Mouse (Mus musculus) limb, embryonic 14.5 days (tissue): ENCODE results near the gene Dcbld2. TPM values are rescaled to one million over a fixed set of nuclear protein-coding genes. Genes with fewer than 3 reads are reported as not detected.
"Not testable (repeated sequence)": the region's sequence is repeated elsewhere in the genome, so short reads cannot be mapped to it uniquely, and the experiment has no call there.

ENCODE experiments used
- ATAC-seq: fragments of 200-750 bp; cut with Nextera tagmentation; 2 replicates; pipeline ENCODE4 v1.8.0; 2017; ENCODE audit warnings: low read depth, moderate number of reproducible peaks, moderate TSS enrichment; ENCODE audit not compliant: low FRiP score
- DNase-seq: peaks from one replicate; pipeline ENCODE4 v3.0.0-alpha.2; 2015; ENCODE audit warnings: low spot score
- H3K27ac ChIP-seq: fragments of 300-500 bp; sonication (generic); replicated peaks from 2 replicates; pipeline ENCODE4 v1.5.1; 2014; ENCODE audit warnings: low read depth, mild to moderate bottlenecking, low read length, moderate library complexity, mixed read lengths
- H3K27me3 ChIP-seq: fragments of 300-500 bp; sonication (generic); 2 replicates; pipeline ENCODE4 v1.6.1; 2014; ENCODE audit warnings: low read length, mixed read lengths; ENCODE audit not compliant: control insufficient read depth, insufficient read depth
- H3K36me3 ChIP-seq: fragments of 300-500 bp; sonication (generic); 2 replicates; pipeline ENCODE4 v1.6.1; 2014; ENCODE audit warnings: mild to moderate bottlenecking, low read length, moderate library complexity, mixed read lengths; ENCODE audit not compliant: control insufficient read depth, insufficient read depth
- H3K4me1 ChIP-seq: fragments of 300-500 bp; sonication (generic); 2 replicates; pipeline ENCODE4 v1.6.1; 2014; ENCODE audit warnings: antibody characterized with exemption, low read length, mixed read lengths; ENCODE audit not compliant: control insufficient read depth, insufficient read depth
- H3K4me2 ChIP-seq: fragments of 300-500 bp; sonication (generic); replicated peaks from 2 replicates; pipeline ENCODE4 v1.6.1; 2014; ENCODE audit warnings: low read depth, mild to moderate bottlenecking, low read length, moderate library complexity; ENCODE audit not compliant: severe bottlenecking
- H3K4me3 ChIP-seq: fragments of 300-500 bp; sonication (generic); replicated peaks from 2 replicates; pipeline ENCODE4 v1.5.1; 2014; ENCODE audit warnings: low read length
- H3K9ac ChIP-seq: fragments of 300-500 bp; sonication (generic); 2 replicates; pipeline ENCODE4 v1.6.1; 2014; ENCODE audit warnings: mild to moderate bottlenecking, low read depth, low read length, moderate library complexity; ENCODE audit not compliant: severe bottlenecking
- H3K9me3 ChIP-seq: fragments of 300-500 bp; sonication (generic); 2 replicates; pipeline ENCODE4 v1.6.1; 2016; ENCODE audit warnings: low read length; ENCODE audit not compliant: control insufficient read depth
- POLR2A ChIP-seq: fragments of 200-500 bp; IDR thresholded peaks from 2 replicates; pipeline ENCODE4 v1.8.0; 2012; ENCODE audit warnings: inconsistent platforms, mild to moderate bottlenecking, moderate library complexity, borderline replicate concordance; ENCODE audit not compliant: insufficient read depth, insufficient read length; ENCODE audit errors: extremely low read depth
- WGBS: fragments of 180-500 bp; shearing (Covaris S2); extraction: QIAGEN DNeasy Blood & Tissue Kit; methylation state at CpG from one replicate; pipeline ENCODE4 v1.1.7; 2014; 5-methylcytosine and 5-hydroxymethylcytosine counted together
- polyA plus RNA-seq, 2 experiments: library from polyadenylated mRNA; depleted of rRNA in 1 of 2; stranded (reverse) in 1 of 2; unstranded in 1 of 2; fragments of >200 nt; fragmentation: Nextera tagmentation in 1 of 2; extraction: Ambion mirVana in 1 of 2; gene quantifications; 2 replicates each; pipeline versions ENCODE4 v1.2.1 to v1.2.3; 2012 to 2014

Gene Dcbld2
- polyA plus RNA-seq, 2 experiments, result 10.0 to 22.8 TPM

DNA sequence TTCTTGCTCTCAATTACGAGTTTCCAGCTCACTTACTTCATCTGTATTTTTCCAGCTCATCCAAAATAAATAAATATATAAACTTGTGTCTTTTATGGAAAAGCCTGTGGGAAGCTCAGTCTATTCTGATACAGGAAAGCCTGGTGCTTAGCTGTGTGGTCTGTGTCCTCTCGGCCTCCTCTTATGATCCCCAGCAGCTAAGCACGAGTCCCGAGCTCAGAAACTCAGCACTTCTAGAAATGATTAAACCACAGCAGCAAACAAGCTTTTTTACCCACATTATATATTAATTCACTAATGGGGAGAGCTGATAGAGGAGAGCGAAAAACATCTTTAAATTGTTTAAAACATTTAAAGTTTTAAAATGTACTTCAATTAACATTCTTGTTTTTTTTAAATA lies 48.2 kb downstream of the Dcbld2 start:
- Histone ChIP-seq H3K27me3 (no peaks in the 10 kb centered on the region), H3K27ac (no peak overlapping the region), H3K4me3 (no peak overlapping the region), H3K36me3 (peaks cover 49% of the 10 kb centered on the region), H3K9me3 (no peaks in the 10 kb centered on the region), H3K4me2 (no peak overlapping the region), H3K4me1 (no peaks in the 10 kb centered on the region), H3K9ac (no peak overlapping the region)
- WGBS, result 89% methylated on average over 5 of the region's 5 CpGs
- ATAC-seq (no peak), DNase-seq (no peak)
- no peak for TF ChIP-seq POLR2A

DNA sequence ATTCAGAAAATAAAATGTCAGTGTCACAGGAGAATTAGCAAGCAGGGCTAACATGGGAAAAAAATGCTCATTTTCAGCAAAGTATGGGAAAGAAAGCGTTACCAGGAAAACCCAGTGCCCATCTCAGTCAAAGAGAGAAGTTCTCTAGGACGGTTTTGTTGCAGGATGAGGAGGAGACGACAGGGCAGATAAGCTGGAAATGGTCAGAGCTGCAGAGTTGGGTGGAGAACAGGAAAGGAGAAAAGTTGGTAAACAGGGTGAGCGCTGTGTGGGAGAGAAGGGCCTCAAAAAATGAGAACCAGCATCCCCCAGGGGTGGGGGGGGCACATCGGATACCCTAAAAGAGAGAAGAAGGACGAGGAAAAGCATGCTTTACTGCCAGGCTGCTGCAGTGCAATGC lies 48.7 kb downstream of the Dcbld2 start:
- H3K9ac ChIP-seq, result no peak overlapping the region
- H3K27ac ChIP-seq, result no peak overlapping the region
- H3K9me3 ChIP-seq, result no peaks in the 10 kb centered on the region
- ATAC-seq (no peak), DNase-seq (no peak)
- peaks cover 46% of the 10 kb centered on the region for H3K36me3 ChIP-seq
- no peaks in the 10 kb centered on the region for H3K4me1 ChIP-seq
- no peak overlapping the region for H3K4me3 ChIP-seq
- no peak overlapping the region for H3K4me2 ChIP-seq
- no peaks in the 10 kb centered on the region for H3K27me3 ChIP-seq
- no peak for TF ChIP-seq POLR2A
- 78% methylated on average over 6 of the region's 6 CpGs for WGBS

GRCm38 (mm10) chr16:58459966-58460365 lies 51.7 kb downstream of the Dcbld2 start:
- DNase-seq, H3K9me3 ChIP-seq, H3K27me3 ChIP-seq, H3K4me3 ChIP-seq, ATAC-seq, H3K4me1 ChIP-seq, H3K27ac ChIP-seq, H3K9ac ChIP-seq, H3K4me2 ChIP-seq: not testable (repeated sequence)
- WGBS, result 54% methylated on average over 3 of the region's 3 CpGs
- peaks cover 60% of the 10 kb centered on the region for H3K36me3 ChIP-seq

GRCm38 (mm10) chr16:58460386-58460785 lies 52.1 kb downstream of the Dcbld2 start:
- TF ChIP-seq POLR2A, result no peak
- Histone ChIP-seq H3K9ac (no peak overlapping the region), H3K27me3 (no peaks in the 10 kb centered on the region), H3K4me3 (no peak overlapping the region), H3K4me1 (no peaks in the 10 kb centered on the region), H3K9me3 (no peaks in the 10 kb centered on the region), H3K36me3 (peaks cover 65% of the 10 kb centered on the region), H3K4me2 (no peak overlapping the region), H3K27ac (no peak overlapping the region)
- ATAC-seq (no peak), DNase-seq (no peak)
- WGBS, result 85% methylated on average over 10 of the region's 10 CpGs

DNA sequence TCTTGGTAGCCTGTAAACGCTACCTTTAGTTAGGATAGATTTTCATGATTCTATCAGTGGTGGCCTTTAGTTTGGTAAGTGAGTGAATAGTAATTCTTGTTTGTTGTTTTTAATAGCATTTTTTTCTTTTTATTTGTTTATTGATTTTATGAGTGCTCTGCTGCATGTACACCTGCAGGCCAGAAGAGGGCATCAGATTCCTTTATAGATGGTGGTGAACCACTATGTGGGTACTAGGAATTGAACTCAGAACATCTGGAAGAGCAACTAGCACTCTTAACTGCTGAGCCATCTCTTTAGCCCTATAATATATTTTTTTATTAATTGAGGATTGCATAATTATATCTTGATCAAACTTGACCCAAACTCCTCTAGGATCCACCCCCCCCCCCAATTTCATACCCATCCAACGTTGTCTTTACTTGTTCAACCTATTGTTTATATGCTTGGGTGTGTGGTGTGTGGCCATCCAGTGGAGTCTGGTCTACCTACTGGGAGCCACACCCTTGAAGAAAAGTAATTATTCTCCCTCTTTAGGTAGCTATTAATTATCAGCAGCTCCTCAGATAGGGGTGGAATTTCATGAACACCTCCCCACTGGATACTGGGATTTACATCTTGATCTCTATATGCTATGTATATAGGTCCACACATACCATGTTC lies 53.7 kb downstream of the Dcbld2 start:
- peaks cover 74% of the 10 kb centered on the region for H3K36me3 ChIP-seq
- ATAC-seq (no peak), DNase-seq (no peak)
- WGBS, result 91% methylated on average over 2 of the region's 2 CpGs
- H3K4me3 ChIP-seq, result no peak overlapping the region
- no peak overlapping the region for H3K4me2 ChIP-seq
- no peak overlapping the region for H3K27ac ChIP-seq
- no peaks in the 10 kb centered on the region for H3K27me3 ChIP-seq
- no peak for TF ChIP-seq POLR2A
- H3K9me3 ChIP-seq, result no peaks in the 10 kb centered on the region
- H3K4me1 ChIP-seq, result no peaks in the 10 kb centered on the region
- H3K9ac ChIP-seq, result no peak overlapping the region

DNA sequence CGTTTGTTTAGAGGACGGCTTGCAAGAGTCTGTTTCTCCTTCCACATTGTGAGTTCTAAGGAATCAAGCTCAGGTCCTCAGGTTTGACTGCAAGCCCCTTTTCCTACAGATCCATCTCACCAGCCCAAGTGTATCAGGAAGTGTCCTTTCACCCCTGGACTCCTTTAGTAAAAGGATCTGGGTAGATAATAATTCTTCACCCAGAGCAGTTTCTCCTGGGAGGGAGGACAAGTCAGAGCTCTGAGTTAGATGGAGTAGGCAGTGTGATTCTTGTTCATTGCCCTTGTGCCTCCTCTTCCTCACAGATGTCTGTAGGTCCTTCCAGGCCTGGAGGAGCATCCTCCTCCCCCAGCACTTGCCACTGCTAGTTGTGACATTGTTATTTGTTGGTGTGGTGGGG lies 54.3 kb downstream of the Dcbld2 start:
- WGBS, result 94% methylated on average over 2 of the region's 2 CpGs
- Histone ChIP-seq H3K4me3 (no peak overlapping the region), H3K27ac (no peak overlapping the region), H3K36me3 (peaks cover 69% of the 10 kb centered on the region), H3K4me1 (no peaks in the 10 kb centered on the region), H3K4me2 (no peak overlapping the region), H3K9ac (no peak overlapping the region), H3K27me3 (no peaks in the 10 kb centered on the region), H3K9me3 (no peaks in the 10 kb centered on the region)
- no peak for TF ChIP-seq POLR2A
- ATAC-seq, result no peak
- DNase-seq, result no peak
